Mouse (Mus musculus) CH12.LX (cell line): ENCODE measurements around the gene Sox10.

Experiments
- CTCF ChIP-seq, 2 experiments: IDR thresholded peaks in 1 of 2; conservative IDR thresholded peaks in 1 of 2; 2 replicates each; pipeline ENCODE4 v1.5.1; 2011 to 2012; ENCODE audit warnings: low read depth in 2 of 2, low read length in 2 of 2, improper control_type of control experiment in 1 of 2, inconsistent platforms in 1 of 2, mild to moderate bottlenecking in 1 of 2, moderate library complexity in 1 of 2
- E2F4 ChIP-seq: IDR thresholded peaks from 2 replicates; pipeline ENCODE4 v1.6.1; 2011; ENCODE audit warnings: low read depth, low read length, improper control_type of control experiment; ENCODE audit not compliant: insufficient replicate concordance
- POLR2A ChIP-seq: IDR thresholded peaks from 2 replicates; pipeline ENCODE4 v1.6.1; 2011; ENCODE audit warnings: low read depth, mild to moderate bottlenecking, improper control_type of control experiment, low read length

DNA sequence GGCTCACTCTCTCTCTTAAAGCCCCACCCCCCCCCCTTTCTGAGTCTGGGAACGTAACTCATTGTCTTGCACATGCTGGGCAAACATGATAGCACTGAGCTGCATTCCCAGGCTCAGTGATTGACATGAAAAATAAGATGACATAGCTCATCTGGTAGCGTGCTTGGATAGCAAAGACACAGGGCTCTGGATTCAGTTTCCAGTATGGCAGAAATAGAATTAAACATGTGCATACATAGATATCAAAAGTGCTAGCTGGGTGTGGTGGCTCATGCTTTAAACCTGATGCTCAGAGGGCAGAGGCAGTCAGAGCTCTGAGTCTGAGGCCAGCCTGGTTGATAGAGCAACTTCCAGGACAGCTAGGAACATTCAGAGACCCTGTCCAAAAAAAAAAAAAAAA, 59.2 kb downstream of the Sox10 start:
- TF ChIP-seq CTCF (conservative IDR thresholded peaks at IDR 0.05 in 1 of 2, IDR thresholded peaks at IDR 0.05 in 1 of 2; ENCODE audit: low read depth in 2 of 2, low read length in 2 of 2) (no peak), POLR2A (no peak), E2F4 (no peak)
